Mouse (Mus musculus) stomach, postnatal 0 days (tissue): ENCODE results near the gene Sept10.

Experiments used
- CTCF ChIP-seq: IDR thresholded peaks from 2 replicates; pipeline ENCODE4 v1.5.1; 2016; ENCODE audit warnings: antibody characterized with exemption, low read depth, mild to moderate bottlenecking, moderate library complexity
- EP300 ChIP-seq: optimal IDR thresholded peaks from 2 replicates; pipeline ENCODE3; 2016; ENCODE audit warnings: antibody characterized with exemption

DNA sequence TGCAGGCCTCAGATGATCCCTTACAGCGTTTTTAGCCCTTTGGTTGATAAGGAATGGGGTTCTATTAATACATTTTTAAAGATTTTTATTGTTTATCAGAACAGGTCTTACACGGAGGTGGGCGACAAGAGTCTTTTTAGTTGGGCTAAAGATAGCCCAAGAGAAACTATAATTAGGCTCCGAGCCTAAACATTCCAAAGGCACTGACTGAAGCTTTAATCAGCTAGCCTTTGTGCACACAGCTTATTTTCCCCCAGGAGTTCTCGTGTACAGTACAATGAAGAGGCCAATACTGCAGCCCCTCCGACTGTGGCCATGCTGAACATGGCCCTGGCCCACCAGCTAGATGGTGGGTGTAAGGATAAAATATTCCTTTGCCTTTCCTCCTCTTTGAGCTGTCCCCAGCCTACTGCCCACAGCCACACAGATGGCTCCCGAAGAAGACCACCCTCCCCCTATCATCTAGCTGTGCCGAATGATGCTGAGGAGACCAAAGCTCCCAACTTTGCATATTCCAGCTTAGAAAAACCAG is 88.1 kb downstream of the Sept10 start:
- TF ChIP-seq CTCF (no peak), EP300 (no peak)
